Mouse (Mus musculus) heart, adult 2 months (tissue): ENCODE measurements around the gene Gnptab.

Source experiments
- CTCF ChIP-seq: fragments of 200-600 bp; IDR thresholded peaks from 2 replicates; pipeline ENCODE4 v1.8.1; 2022; ENCODE audit warnings: antibody characterized with exemption, mild to moderate bottlenecking, moderate library complexity
- EP300 ChIP-seq: fragments of 200-500 bp; IDR thresholded peaks from 2 replicates; pipeline ENCODE4 v1.6.1; 2011; ENCODE audit warnings: low read depth, low read length, control low read depth; ENCODE audit not compliant: insufficient read depth

DNA sequence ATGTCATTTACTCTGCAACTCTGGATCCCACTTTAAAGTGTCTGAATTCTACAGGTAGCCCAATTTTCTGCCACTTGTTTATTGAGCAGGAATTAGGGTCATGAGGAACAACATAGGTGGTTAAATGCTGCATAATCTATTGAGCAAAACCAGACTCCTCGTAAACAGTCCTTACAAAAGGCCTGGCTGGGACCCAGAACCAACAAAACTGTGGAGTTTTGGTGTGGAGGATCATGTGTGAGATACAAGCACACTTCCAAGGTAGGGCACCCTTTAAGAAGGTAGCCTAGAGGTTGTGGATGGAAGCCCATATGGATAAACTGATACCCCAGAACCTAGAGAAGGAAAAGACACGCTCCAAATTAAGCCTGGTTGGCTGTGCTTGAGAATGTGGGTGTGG lies 28.2 kb upstream of the Gnptab start:
- TF ChIP-seq EP300: no peak
- no peak for TF ChIP-seq CTCF
